Mouse (Mus musculus): Measurements from ENCODE around the gene Spcs3. TPM values are rescaled to one million over a fixed set of nuclear protein-coding genes. Genes with fewer than 3 reads are reported as not detected.

Gene Spcs3
- total RNA-seq, 2 experiments from 2014 or later, result 55.4 to 57.6 TPM

GRCm38 (mm10) chr8:54509221-54509721 is 20.5 kb downstream of the Spcs3 start:
- no peak for DNase-seq (ENCODE audit: low spot score in 2 of 2)

- DNase-seq (ENCODE audit: low spot score in 2 of 2), result no peak
These were observed 21.0 kb downstream of the Spcs3 start for GRCm38 (mm10) chr8:54508814-54509213.

GRCm38 (mm10) chr8:54508096-54508456 is 21.7 kb downstream of the Spcs3 start:
- DNase-seq (ENCODE audit: low spot score in 2 of 2), result no peak

- peak in 1 of 2 experiments; percentile 58 for DNase-seq (ENCODE audit: low spot score in 2 of 2)
These were observed 22.2 kb downstream of the Spcs3 start for GRCm38 (mm10) chr8:54507428-54508095.

GRCm38 (mm10) chr8:54505060-54505459 is 24.7 kb downstream of the Spcs3 start:
- DNase-seq (ENCODE audit: low spot score in 2 of 2), result no peak

- no peak for DNase-seq (ENCODE audit: low spot score in 2 of 2)
These were observed 26.7 kb downstream of the Spcs3 start for GRCm38 (mm10) chr8:54503104-54503503.

GRCm38 (mm10) chr8:54493915-54494314 is 35.9 kb downstream of the Spcs3 start:
- DNase-seq (ENCODE audit: low spot score in 2 of 2), result no peak

GRCm38 (mm10) chr8:54493110-54493509 is 36.7 kb downstream of the Spcs3 start:
- DNase-seq (ENCODE audit: low spot score in 2 of 2), result no peak

- no peak for DNase-seq (ENCODE audit: low spot score in 2 of 2)
These were observed 37.9 kb downstream of the Spcs3 start for GRCm38 (mm10) chr8:54491934-54492333.

- no peak for DNase-seq (ENCODE audit: low spot score in 2 of 2)
These were observed 38.6 kb downstream of the Spcs3 start for GRCm38 (mm10) chr8:54491057-54491690.

- no peak for DNase-seq (ENCODE audit: low spot score in 2 of 2)
These were observed 41.4 kb downstream of the Spcs3 start for GRCm38 (mm10) chr8:54488437-54488836.

GRCm38 (mm10) chr8:54486555-54487273 is 43.1 kb downstream of the Spcs3 start:
- DNase-seq (ENCODE audit: low spot score in 2 of 2), result no peak

Other genes with a start within 250 kb of the Spcs3 start
- 1 to 10 TPM; 1.3 to 5.0 TPM for gene Asb5, start 418 bp downstream of the Spcs3 start, total RNA-seq (2021)
- gene Spata4, start 70.8 kb upstream of the Spcs3 start, total RNA-seq (2021), result under 1 TPM in 1 of 2 experiments, not detected in 1; 0.28 TPM

All from adrenal gland, postnatal 4 days (tissue).